Mouse (Mus musculus) heart, postnatal 4 days (tissue): ENCODE results near the gene Ripor2. TPM values are rescaled to one million over a fixed set of nuclear protein-coding genes. Genes with fewer than 3 reads are reported as not detected.

Experiments used
- DNase-seq: peaks from one replicate; pipeline ENCODE4 v3.0.0; 2021
- total RNA-seq, 2 experiments: library from RNA; stranded (reverse); gene quantifications; 2 replicates each; pipeline ENCODE4 v1.2.3; 2021

Ripor2 gene
- total RNA-seq, 2 experiments from 2014 or later: 25.4 to 27.5 TPM

- no peak for DNase-seq
Measured at GRCm38 (mm10) chr13:24584403-24584802, 2.4 kb downstream of the Ripor2 start.

DNA sequence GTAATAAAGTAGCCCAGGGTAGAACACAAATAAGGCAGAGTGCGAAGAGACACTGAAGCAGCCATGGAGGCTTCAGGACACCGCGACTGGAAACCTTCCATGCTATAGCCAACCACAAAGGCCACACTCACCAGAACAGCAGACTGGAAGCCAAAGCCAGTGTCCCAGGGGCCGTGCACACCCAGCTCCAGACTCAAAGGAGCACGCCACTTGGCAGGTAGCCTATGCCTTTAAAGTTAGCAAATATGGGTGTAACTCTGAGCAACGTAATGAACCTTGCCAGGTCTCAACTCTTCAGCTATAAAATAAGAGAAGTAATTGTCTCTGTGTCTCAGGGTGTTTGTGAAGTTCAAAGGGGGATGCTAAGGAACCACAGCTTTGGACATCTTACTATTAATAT, 2.9 kb downstream of the Ripor2 start:
- no peak for DNase-seq

DNA sequence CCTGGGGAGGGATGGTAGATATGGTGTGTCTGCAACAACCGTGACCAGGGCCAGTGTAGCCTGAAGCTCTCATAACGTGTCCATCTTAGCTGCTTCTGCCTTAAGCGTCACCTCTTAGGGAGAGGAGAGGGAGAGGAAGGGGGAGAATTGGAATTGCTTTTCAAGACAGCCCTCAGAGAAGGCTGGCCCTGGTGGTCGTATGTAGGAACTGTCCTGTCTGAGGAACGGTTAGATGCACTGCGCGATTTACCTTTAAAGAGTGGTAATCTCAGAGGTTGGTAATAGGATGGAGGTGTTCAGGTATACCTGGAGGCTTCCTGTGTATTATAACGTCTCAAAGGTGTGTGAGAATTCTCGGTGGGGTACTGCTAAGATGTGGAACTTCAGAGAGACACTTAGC, 3.4 kb downstream of the Ripor2 start:
- no peak for DNase-seq

DNA sequence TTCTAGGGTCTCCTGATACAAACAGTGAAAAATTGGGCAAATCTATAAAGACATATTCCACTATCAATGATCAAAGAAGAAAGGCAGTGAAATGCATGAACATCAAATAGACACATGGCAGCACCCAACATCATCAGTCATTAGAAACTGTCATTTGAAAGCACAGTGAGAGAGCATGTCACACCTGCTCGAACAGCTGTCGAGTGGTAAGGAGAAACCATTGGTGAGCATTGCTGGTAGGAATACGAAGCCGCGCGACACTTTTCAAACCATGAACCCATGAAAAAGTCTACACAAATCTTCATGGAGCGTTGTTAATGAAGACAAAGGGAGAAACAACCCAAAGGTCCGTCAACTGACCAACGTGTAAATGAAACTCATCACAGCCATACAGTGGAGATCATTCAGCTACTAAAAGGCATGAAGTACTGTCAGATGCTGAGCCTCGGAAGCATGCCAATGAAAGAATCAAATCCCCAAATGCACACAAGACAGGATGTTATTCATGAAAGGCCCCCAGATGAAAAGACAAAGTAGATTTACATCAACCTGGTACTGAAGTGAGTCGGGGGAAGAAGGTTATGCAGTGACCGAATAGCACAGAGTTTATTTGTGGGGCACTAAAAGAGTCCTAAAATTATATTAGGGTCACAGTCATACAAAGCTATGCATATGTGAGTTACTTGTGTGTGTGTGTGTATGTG, 5.4 kb downstream of the Ripor2 start:
- no peak for DNase-seq

GRCm38 (mm10) chr13:24588603-24589002, 6.6 kb downstream of the Ripor2 start:
- DNase-seq: no peak

GRCm38 (mm10) chr13:24591737-24592136, 9.7 kb downstream of the Ripor2 start:
- no peak for DNase-seq

- DNase-seq: no peak
Measured at GRCm38 (mm10) chr13:24594303-24594702, 12.3 kb downstream of the Ripor2 start.

GRCm38 (mm10) chr13:24599631-24600041, 17.6 kb downstream of the Ripor2 start:
- DNase-seq: no peak

DNA sequence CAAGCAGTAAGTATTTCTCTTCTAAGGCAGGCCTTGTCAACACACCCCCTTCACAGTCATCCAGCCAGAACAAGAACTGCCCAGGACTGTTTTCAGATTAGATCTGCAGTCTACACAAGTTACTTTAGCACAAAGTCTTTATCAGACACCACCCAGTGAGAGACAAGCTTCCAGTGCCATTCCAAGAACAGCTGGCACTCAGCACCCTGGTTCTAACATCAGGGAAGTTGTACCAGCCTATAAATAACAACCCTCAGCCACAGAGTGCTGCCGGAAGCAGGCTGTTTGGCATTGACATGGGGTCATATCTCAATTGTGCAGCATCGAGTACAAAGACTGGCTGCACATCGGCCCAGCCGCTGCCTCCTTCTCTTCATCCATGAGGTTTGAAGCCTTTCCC, 21.0 kb downstream of the Ripor2 start:
- DNase-seq: peak; percentile 67

GRCm38 (mm10) chr13:24603591-24604009, 21.6 kb downstream of the Ripor2 start:
- peak; percentile 33 for DNase-seq

DNA sequence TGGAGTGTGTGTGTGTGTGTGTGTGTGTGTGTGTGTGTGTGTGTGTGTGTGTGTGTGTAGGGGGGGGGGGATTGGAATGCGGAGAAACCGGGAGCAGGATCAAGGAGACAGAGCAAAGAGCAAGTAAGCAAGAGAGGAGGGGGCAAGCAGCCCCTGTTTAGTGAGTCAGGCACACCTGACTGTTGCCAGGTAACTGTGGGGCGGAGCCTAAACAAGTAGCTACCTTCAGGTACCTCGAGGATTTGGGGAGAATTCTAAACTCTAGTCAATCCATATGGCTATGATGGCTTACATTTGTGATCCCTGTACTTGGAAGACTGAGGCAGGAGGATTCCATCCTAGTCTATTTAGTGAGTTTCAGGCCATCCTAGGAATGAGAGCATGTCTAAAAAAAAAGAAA, 22.1 kb downstream of the Ripor2 start:
- no peak for DNase-seq

GRCm38 (mm10) chr13:24604761-24605591, 23.0 kb downstream of the Ripor2 start:
- DNase-seq: no peak

GRCm38 (mm10) chr13:24605755-24606154, 23.8 kb downstream of the Ripor2 start:
- no peak for DNase-seq

DNA sequence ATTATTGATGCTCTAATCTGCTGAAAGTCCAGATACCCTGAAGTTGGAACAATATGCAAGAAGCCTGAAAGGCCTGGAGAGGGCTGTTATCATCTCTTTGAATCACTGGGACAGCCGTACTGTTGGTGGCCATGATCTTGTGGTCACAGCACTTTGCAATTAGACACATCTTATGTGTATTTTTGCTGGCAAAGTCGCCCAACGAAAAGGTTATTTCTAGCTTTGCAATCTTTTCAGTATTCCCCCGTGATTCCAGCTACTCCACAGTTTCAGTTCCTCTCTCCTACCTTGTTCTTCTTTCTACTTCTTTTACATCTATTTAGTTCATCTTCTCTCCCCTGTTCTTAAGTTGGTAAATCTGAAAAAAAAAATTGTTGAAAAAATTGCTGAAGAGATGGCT, 26.0 kb downstream of the Ripor2 start:
- DNase-seq: no peak

GRCm38 (mm10) chr13:24608709-24609108, 26.7 kb downstream of the Ripor2 start:
- no peak for DNase-seq

- DNase-seq: no peak
Measured at GRCm38 (mm10) chr13:24610883-24611282, 28.9 kb downstream of the Ripor2 start.

DNA sequence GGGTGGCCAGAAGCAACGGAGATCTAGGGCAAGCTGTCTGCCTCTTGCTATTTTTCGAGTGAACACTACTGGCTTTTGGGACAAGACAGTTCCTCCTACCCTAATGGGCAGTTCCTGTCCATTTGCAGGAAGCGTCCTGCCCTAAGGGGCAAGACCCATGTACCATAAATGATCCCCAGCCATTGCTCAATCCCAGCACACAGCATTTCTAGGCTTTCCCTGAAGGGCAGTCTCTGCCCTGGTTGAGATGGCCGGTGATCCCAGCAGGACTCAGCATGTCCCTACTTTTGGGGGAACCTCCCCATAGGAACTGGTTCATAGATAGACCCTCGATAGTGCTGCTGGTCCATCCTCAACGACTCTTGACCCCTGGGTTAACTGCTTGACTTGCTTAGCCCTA, 31.0 kb downstream of the Ripor2 start:
- no peak for DNase-seq

DNA sequence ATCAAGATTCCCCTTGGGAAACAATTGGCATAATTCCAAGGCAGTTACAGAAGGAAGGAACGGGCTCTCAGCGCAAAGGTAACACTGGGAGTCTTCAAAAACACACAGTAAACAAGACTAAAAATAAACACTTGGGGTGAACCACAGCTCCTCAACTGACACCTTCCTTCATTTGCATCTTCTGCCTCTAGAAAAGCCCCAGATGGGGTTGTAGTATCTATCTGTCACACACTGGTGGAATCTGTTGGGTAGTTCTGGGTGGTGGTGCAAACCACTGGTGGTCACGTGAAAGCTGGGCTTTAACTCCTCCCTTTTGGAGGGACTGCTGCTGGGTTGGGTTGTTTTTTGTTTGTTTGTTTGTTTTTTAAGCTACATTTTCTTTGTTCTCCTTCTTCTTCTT, 31.4 kb downstream of the Ripor2 start:
- DNase-seq: no peak

- DNase-seq: no peak
Measured at GRCm38 (mm10) chr13:24613927-24614780, 32.2 kb downstream of the Ripor2 start.

GRCm38 (mm10) chr13:24615921-24616565, 34.1 kb downstream of the Ripor2 start:
- DNase-seq: peak; percentile 53

DNA sequence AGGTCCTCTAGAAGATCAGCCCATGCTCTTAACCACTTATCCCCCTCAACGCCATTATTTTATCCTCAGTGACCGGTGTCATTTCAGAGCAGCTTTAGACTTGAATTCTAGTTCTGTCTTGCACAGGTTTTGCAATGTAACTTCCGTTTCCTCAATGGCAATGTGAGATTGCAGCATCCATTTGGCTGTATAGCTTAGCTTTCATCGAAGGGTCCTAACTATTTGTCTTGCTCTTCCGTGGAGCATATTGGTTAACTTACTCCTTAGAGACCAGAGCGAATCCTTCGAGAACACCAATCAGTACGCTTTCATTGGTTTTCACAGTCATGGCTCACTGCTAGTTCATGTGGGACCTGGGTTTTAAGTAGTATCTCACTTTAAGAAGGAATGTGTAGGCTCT, 34.7 kb downstream of the Ripor2 start:
- DNase-seq: no peak

- DNase-seq: no peak
Measured at GRCm38 (mm10) chr13:24617076-24617798, 35.2 kb downstream of the Ripor2 start.
